Mouse (Mus musculus) frontal cortex, postnatal 25 days (tissue): ENCODE results near the gene Ppox.
"Not testable (repeated sequence)": the region's sequence is repeated elsewhere in the genome, so short reads cannot be mapped to it uniquely, and the experiment has no call there.

Experiments used
- DNase-seq, 2 experiments: peaks; one replicate each; pipeline ENCODE4 v3.0.0; 2022; ENCODE audit warnings: low spot score in 2 of 2

Gene Ppox

GRCm38 (mm10) chr1:171245353-171245752 lies 35.6 kb downstream of the Ppox start:
- DNase-seq, result no peak

DNA sequence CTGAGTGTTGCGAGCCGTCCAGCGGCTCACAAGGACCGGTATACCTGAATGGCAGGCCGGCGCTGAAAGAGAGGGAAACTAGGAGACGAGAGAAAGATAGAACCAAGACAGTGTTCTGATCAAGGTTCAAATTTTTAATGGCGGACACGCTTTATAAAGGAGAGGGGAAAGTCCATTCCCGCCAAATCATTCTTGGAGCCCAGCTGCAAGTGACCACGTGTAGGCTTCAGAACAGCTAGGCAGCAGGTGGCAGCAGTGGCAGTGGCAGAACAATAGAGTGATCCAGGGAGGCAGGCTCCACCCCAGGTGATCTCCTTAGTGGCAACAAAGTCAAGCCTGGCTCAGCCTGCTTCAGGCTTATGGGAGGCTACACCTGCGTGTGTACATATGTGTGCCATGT lies 39.0 kb downstream of the Ppox start:
- DNase-seq, result not testable (repeated sequence)

DNA sequence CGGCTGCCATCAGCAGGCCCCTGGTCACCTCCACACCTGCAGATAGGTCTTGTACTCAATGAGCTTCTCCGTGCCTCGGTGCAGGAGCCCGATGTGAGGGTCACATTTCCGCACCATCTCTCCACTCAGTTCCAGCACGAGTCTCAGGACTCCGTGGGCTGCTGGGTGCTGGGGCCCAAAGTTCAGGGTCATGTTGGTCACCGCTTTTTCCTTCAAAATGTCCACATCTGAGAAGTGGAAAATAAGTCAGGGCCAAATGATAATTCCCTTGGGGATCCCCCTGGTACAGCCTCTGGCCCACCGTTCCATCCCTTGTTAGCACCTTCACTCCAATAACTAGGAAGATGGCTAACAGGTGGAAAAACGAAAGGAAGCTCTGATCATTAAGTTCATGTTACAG lies 40.1 kb downstream of the Ppox start:
- DNase-seq, result no peak

- DNase-seq, result no peak
Observed at GRCm38 (mm10) chr1:171239992-171240744, 40.8 kb downstream of the Ppox start.

GRCm38 (mm10) chr1:171238463-171238862 lies 42.5 kb downstream of the Ppox start:
- no peak for DNase-seq

GRCm38 (mm10) chr1:171237438-171237837 lies 43.5 kb downstream of the Ppox start:
- no peak for DNase-seq

DNA sequence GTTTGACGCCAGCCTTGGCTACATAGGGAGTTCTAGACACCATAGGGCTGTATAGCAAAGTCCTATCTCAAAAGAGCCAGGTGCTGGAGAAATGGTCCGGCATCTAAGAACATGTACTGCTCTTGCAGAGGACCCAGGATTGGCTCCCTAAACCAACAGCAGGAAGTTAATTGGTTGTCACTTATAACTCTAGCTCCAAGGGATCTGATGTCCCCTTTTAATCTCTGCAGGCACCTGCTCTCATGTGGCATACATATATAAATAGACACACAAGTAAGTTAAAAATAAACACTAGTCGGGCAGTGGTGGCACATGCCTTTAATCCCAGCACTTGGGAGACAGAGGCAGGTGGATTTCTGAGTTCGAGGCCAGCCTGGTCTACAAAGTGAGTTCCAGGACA lies 45.2 kb downstream of the Ppox start:
- no peak for DNase-seq

GRCm38 (mm10) chr1:171234538-171234937 lies 46.4 kb downstream of the Ppox start:
- DNase-seq, result no peak

- no peak for DNase-seq
Observed at GRCm38 (mm10) chr1:171234126-171234525, 46.9 kb downstream of the Ppox start, which contains the start of gene Fcer1g. Gene Fcer1g, minus strand, starts transcription at chr1:171234365.

GRCm38 (mm10) chr1:171232800-171233730 lies 47.9 kb downstream of the Ppox start:
- DNase-seq, result no peak

GRCm38 (mm10) chr1:171232348-171232747 lies 48.6 kb downstream of the Ppox start:
- no peak for DNase-seq

DNA sequence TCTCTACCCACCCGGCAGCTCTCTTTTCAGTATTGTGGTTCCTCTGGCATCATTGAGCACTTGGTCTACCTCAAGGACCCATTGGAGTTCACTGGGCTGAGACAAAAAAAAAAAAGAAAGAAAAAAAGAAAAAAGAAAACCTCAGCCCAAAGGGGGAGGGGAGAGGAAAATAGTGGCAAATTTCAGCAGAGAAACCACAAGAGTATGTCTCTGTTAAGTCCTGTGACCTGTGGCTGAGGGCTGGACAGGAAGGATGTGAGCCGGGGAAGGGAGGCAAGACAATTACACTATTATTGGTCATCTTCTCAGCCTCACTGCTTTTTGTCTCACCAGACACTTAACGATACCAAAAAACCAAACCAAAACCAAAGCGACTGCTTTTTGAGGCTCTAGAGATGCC lies 49.1 kb downstream of the Ppox start:
- no peak for DNase-seq

GRCm38 (mm10) chr1:171230215-171230614 lies 50.8 kb downstream of the Ppox start:
- DNase-seq, result no peak

GRCm38 (mm10) chr1:171229750-171230149 lies 51.2 kb downstream of the Ppox start:
- no peak for DNase-seq

DNA sequence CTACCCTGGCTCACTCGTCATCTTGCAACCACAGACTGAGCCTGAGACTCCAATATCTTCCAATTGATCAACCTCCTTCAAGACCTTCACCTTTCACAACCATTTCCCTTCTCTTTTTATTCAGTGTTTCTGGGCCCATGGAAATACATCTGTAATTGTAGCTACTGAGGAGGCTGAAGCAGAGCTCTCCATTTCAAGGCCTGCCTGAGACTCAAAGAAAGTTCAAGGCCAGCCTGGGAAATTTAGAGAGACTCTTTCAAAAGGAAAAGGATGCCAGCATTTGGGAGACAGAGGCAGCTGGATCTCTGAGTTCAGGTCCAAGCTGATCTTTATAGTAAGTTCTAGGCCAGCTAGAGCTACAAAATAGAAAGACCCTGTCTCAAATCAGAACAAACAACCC lies 53.1 kb downstream of the Ppox start:
- no peak for DNase-seq

- no peak for DNase-seq
Observed at GRCm38 (mm10) chr1:171226780-171227179, 54.2 kb downstream of the Ppox start.
